Mouse (Mus musculus): Measurements from ENCODE around the gene Prkra. TPM values are rescaled to one million over a fixed set of nuclear protein-coding genes. Genes with fewer than 3 reads are reported as not detected.

Prkra gene
- total RNA-seq, 2 experiments from 2014 or later = 15.9 to 18.4 TPM

- no peak for DNase-seq (ENCODE audit: low spot score in 2 of 2)
These were observed 62.7 kb downstream of the Prkra start for GRCm38 (mm10) chr2:76585090-76585489.

Other genes starting within 250 kb of the Prkra start
- gene Osbpl6, start 241.5 kb downstream of the Prkra start, total RNA-seq (2021) = 10 to 100 TPM; 55.2 to 63.5 TPM
- gene Pjvk, start 461 bp upstream of the Prkra start, total RNA-seq (2021) = under 1 TPM in 1 of 2 experiments, not detected in 1; 0.79 TPM
- gene Fkbp7, start 25.1 kb upstream of the Prkra start, total RNA-seq (2021) = 1 to 10 TPM; 4.4 to 5.2 TPM
- 10 to 100 TPM; 32.0 to 32.6 TPM for gene Plekha3, start 27.3 kb upstream of the Prkra start, total RNA-seq (2021)

Measured in layer of hippocampus, postnatal 14 days (tissue).